Mouse (Mus musculus) heart, embryonic 16.5 days (tissue): Measurements from ENCODE around the gene Coa4. TPM values are rescaled to one million over a fixed set of nuclear protein-coding genes. Genes with fewer than 3 reads are reported as not detected.

Experiments
- ATAC-seq: fragments of 200-750 bp; cut with Nextera tagmentation; replicated peaks from 2 replicates; pipeline ENCODE4 v1.8.0; 2017; ENCODE audit warnings: moderate number of reproducible peaks; ENCODE audit not compliant: insufficient read depth, low FRiP score; ENCODE audit errors: extremely low read depth
- H3K27ac ChIP-seq: fragments of 300-500 bp; sonication (generic); 2 replicates; pipeline ENCODE4 v1.5.1; 2014; ENCODE audit warnings: mild to moderate bottlenecking, low read length, control low read depth, moderate library complexity
- H3K27me3 ChIP-seq: fragments of 300-500 bp; sonication (generic); 2 replicates; pipeline ENCODE4 v1.6.1; 2014; ENCODE audit warnings: low read length, mixed read lengths; ENCODE audit not compliant: control insufficient read depth, insufficient read depth
- H3K36me3 ChIP-seq: fragments of 300-500 bp; sonication (generic); 2 replicates; pipeline ENCODE4 v1.6.1; 2014; ENCODE audit not compliant: control insufficient read depth, insufficient read depth
- H3K4me1 ChIP-seq: fragments of 300-500 bp; sonication (generic); 2 replicates; pipeline ENCODE4 v1.6.1; 2014; ENCODE audit warnings: low read length, mixed read lengths; ENCODE audit not compliant: control insufficient read depth, insufficient read depth
- H3K4me2 ChIP-seq: fragments of 300-500 bp; sonication (generic); 2 replicates; pipeline ENCODE4 v1.6.1; 2014; ENCODE audit warnings: low read depth, mild to moderate bottlenecking, control low read depth, low read length
- H3K4me3 ChIP-seq: fragments of 300-500 bp; sonication (generic); 2 replicates; pipeline ENCODE4 v1.5.1; 2014; ENCODE audit warnings: mild to moderate bottlenecking, control low read depth, low read length
- H3K9ac ChIP-seq: fragments of 300-500 bp; sonication (generic); 2 replicates; pipeline ENCODE4 v1.6.1; 2014; ENCODE audit warnings: low read length, control low read depth
- H3K9me3 ChIP-seq: fragments of 300-500 bp; sonication (generic); replicated peaks from 2 replicates; pipeline ENCODE4 v1.6.1; 2016; ENCODE audit warnings: low read length; ENCODE audit not compliant: control insufficient read depth
- WGBS: fragments of 180-500 bp; shearing (Covaris S2); extraction: QIAGEN DNeasy Blood & Tissue Kit; methylation state at CpG from one replicate; pipeline ENCODE4 v1.1.7; 2014; 5-methylcytosine and 5-hydroxymethylcytosine counted together
- polyA plus RNA-seq: library from polyadenylated mRNA; unstranded; fragments of >200 nt; fragmentation: Nextera tagmentation; extraction: Ambion mirVana; gene quantifications from 2 replicates; pipeline ENCODE4 v1.2.1, GENCODE M21; 2015

The Coa4 gene
- polyA plus RNA-seq, 1 experiment from 2014 or later = 24.0 TPM

DNA sequence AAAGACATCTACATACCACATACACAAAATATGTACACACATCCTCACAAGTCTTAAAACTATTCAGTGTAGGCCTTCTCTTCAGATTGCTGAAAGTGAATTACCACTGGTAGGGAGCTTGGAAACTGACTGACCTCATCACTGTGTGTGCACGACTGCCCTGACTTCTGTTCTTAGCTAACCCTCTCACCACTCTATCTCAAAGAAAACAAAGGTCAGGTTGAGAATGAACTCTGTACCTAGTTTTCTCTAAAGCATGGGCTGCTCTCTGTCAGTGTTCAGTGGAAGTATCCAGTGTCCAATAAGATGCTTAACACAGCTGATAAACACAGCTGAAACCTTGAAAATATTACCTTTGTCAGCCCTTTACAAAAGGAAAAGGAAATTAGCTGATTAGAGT is 7.6 kb downstream of the Coa4 start:
- Histone ChIP-seq H3K4me3 (no peak overlapping the region), H3K9ac (no peak overlapping the region), H3K27ac (no peak overlapping the region), H3K4me1 (no peaks in the 10 kb centered on the region), H3K36me3 (peaks cover 9% of the 10 kb centered on the region), H3K27me3 (no peaks in the 10 kb centered on the region), H3K4me2 (no peak overlapping the region), H3K9me3 (no peaks in the 10 kb centered on the region)
- WGBS = 45% methylated on average over 1 of the region's 1 CpGs
- ATAC-seq = no peak

GRCm38 (mm10) chr7:100547631-100548030 is 10.8 kb downstream of the Coa4 start:
- Histone ChIP-seq H3K27ac (no peak overlapping the region; the same call in 1 of the 2 replicates), H3K27me3 (no peaks in the 10 kb centered on the region), H3K9me3 (no peaks in the 10 kb centered on the region), H3K4me3 (no peak overlapping the region), H3K4me2 (no peak overlapping the region), H3K36me3 (peaks cover 6% of the 10 kb centered on the region; the same call in 1 of the 2 replicates), H3K4me1 (peaks cover 7% of the 10 kb centered on the region; the same call in 1 of the 2 replicates), H3K9ac (no peak overlapping the region)
- 19% methylated on average over 4 of the region's 4 CpGs for WGBS
- no peak; the same call in 1 of the 2 replicates for ATAC-seq

DNA sequence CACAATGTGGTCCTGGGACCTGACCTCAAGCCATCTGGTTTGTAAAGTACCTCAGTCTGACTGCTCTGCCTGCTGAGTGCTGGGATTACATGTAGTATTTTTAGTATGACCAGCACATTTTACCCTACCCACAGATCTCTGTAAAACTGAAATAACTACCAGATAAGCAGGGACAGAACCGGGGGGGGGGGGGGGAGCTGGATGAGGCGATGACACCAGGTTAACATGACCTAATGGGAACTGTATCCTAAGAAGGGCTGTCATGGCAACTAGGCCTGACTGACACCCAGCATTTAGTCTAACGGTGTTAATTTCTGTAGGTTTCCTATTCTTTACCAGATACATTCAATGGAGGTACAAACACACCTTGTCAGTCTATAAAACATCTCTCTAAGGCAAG is 12.9 kb downstream of the Coa4 start:
- 53% methylated on average over 3 of the region's 3 CpGs for WGBS
- Histone ChIP-seq H3K9me3 (no peaks in the 10 kb centered on the region), H3K9ac (no peak overlapping the region), H3K36me3 (peaks cover 6% of the 10 kb centered on the region; the same call in 1 of the 2 replicates), H3K4me2 (no peak overlapping the region), H3K27ac (peak overlapping the region; percentile 61), H3K4me3 (no peak overlapping the region), H3K4me1 (peaks cover 7% of the 10 kb centered on the region; the same call in 1 of the 2 replicates), H3K27me3 (no peaks in the 10 kb centered on the region)
- ATAC-seq = peak; percentile 65

GRCm38 (mm10) chr7:100550338-100551007 is 13.6 kb downstream of the Coa4 start:
- Histone ChIP-seq H3K9ac (no peak overlapping the region), H3K9me3 (no peaks in the 10 kb centered on the region), H3K4me1 (peaks cover 7% of the 10 kb centered on the region; the same call in 1 of the 2 replicates), H3K27ac (peak overlapping the region; percentile 61), H3K36me3 (peaks cover 6% of the 10 kb centered on the region; the same call in 1 of the 2 replicates), H3K4me3 (no peak overlapping the region), H3K27me3 (no peaks in the 10 kb centered on the region), H3K4me2 (no peak overlapping the region)
- ATAC-seq = peak; percentile 54; the same call in 1 of the 2 replicates
- 39% methylated on average over 5 of the region's 5 CpGs for WGBS

GRCm38 (mm10) chr7:100554939-100555338 is 18.1 kb downstream of the Coa4 start:
- no peak overlapping the region for H3K9ac ChIP-seq
- peaks cover 6% of the 10 kb centered on the region; the same call in 1 of the 2 replicates for H3K36me3 ChIP-seq
- no peak for ATAC-seq
- WGBS = 47% methylated on average over 5 of the region's 5 CpGs
- H3K4me1 ChIP-seq = peaks cover 10% of the 10 kb centered on the region; the same call in 1 of the 2 replicates
- no peak overlapping the region for H3K4me3 ChIP-seq
- H3K27me3 ChIP-seq = no peaks in the 10 kb centered on the region
- peak overlapping the region; percentile 95 for H3K27ac ChIP-seq
- H3K9me3 ChIP-seq = no peaks in the 10 kb centered on the region
- H3K4me2 ChIP-seq = no peak overlapping the region

- Histone ChIP-seq H3K9ac (peak overlapping the region; percentile 42), H3K27ac (peak overlapping the region; percentile 95), H3K4me1 (0 out of 2 replicates have a peak, but pooled peaks cover 6% of the 10 kb centered on the region), H3K27me3 (no peaks in the 10 kb centered on the region), H3K4me2 (peak overlapping the region; percentile 45), H3K9me3 (no peaks in the 10 kb centered on the region), H3K4me3 (0 out of 2 replicates have a peak overlapping the region, but pooled peaks have one; percentile 3), H3K36me3 (peaks cover 6% of the 10 kb centered on the region; the same call in 1 of the 2 replicates)
- peak; percentile 81 for ATAC-seq
- 29% methylated on average over 13 of the region's 13 CpGs for WGBS
Observed at GRCm38 (mm10) chr7:100555431-100555951, 18.6 kb downstream of the Coa4 start.

DNA sequence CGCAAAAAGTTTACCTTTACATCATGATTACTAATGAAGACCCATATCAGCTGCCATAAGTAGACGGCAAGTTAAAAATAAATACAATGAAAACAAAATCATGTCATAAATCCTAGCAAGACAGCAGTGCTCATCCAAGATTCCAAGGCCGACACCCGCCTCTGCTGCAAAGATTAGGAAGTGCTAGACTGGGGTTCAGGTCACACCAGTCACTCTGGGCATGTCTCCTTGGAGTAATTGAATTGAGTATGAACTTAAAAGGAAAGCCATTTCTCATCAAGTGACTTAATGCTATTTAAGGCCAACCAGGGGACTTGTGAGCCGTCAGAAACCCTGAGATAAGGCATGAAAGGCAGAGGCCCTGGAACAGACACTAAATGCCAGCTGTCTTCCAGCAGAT is 20.4 kb downstream of the Coa4 start:
- ATAC-seq = no peak
- WGBS = 56% methylated on average over 5 of the region's 5 CpGs
- H3K27me3 ChIP-seq = no peaks in the 10 kb centered on the region
- no peak overlapping the region for H3K27ac ChIP-seq
- H3K9me3 ChIP-seq = no peaks in the 10 kb centered on the region
- H3K9ac ChIP-seq = no peak overlapping the region
- H3K4me2 ChIP-seq = no peak overlapping the region
- H3K4me3 ChIP-seq = no peak overlapping the region
- H3K36me3 ChIP-seq = no peaks in the 10 kb centered on the region; the same call in 1 of the 2 replicates
- 0 out of 2 replicates have a peak, but pooled peaks cover 3% of the 10 kb centered on the region for H3K4me1 ChIP-seq

- ATAC-seq = no peak
- no peak overlapping the region for H3K4me3 ChIP-seq
- H3K4me1 ChIP-seq = 0 out of 2 replicates have a peak, but pooled peaks cover 3% of the 10 kb centered on the region
- no peaks in the 10 kb centered on the region; the same call in 1 of the 2 replicates for H3K36me3 ChIP-seq
- H3K27me3 ChIP-seq = no peaks in the 10 kb centered on the region
- no peaks in the 10 kb centered on the region for H3K9me3 ChIP-seq
- H3K27ac ChIP-seq = no peak overlapping the region
- 84% methylated on average over 4 of the region's 4 CpGs for WGBS
- no peak overlapping the region for H3K9ac ChIP-seq
- no peak overlapping the region for H3K4me2 ChIP-seq
Observed at GRCm38 (mm10) chr7:100559331-100559730, 22.5 kb downstream of the Coa4 start.
